Mouse (Mus musculus) forebrain, embryonic 10.5 days (tissue): ENCODE measurements around the gene Snapc4. TPM values are rescaled to one million over a fixed set of nuclear protein-coding genes. Genes with fewer than 3 reads are reported as not detected.
A peak's percentile ranks its signal among the peaks of the same experiment; 100 is the strongest.

Experiments
- DNase-seq: peaks from one replicate; pipeline ENCODE4 v3.0.0-alpha.2; 2017; ENCODE audit warnings: low spot score; ENCODE audit errors: extremely low spot score
- H3K27ac ChIP-seq: fragments of 300-500 bp; sonication (generic); 2 replicates; pipeline ENCODE4 v1.5.1; 2016; ENCODE audit warnings: mild to moderate bottlenecking
- H3K27me3 ChIP-seq: fragments of 300-500 bp; sonication (generic); 2 replicates; pipeline ENCODE4 v1.6.1; 2016; ENCODE audit warnings: mild to moderate bottlenecking; ENCODE audit not compliant: poor library complexity, severe bottlenecking
- H3K36me3 ChIP-seq: fragments of 300-500 bp; sonication (generic); replicated peaks from 2 replicates; pipeline ENCODE4 v1.6.1; 2016; ENCODE audit warnings: mild to moderate bottlenecking, moderate library complexity
- H3K4me1 ChIP-seq: fragments of 300-500 bp; sonication (generic); 2 replicates; pipeline ENCODE4 v1.6.1; 2016
- H3K4me3 ChIP-seq: fragments of 300-500 bp; sonication (generic); 2 replicates; pipeline ENCODE4 v1.5.1; 2016; ENCODE audit warnings: mild to moderate bottlenecking, moderate library complexity
- H3K9me3 ChIP-seq: fragments of 300-500 bp; sonication (generic); 2 replicates; pipeline ENCODE4 v1.6.1; 2016; ENCODE audit warnings: mild to moderate bottlenecking, moderate library complexity
- WGBS: fragments of 180-500 bp; shearing (Covaris S2); methylation state at CpG from one replicate; pipeline ENCODE4 v1.1.7; 2016; 5-methylcytosine and 5-hydroxymethylcytosine counted together
- polyA plus RNA-seq: library from polyadenylated mRNA; unstranded; fragments of >200 nt; fragmentation: Nextera tagmentation; extraction: Ambion mirVana; gene quantifications from 2 replicates; pipeline ENCODE4 v1.2.1, GENCODE M21; 2016

The Snapc4 gene
- polyA plus RNA-seq, 1 experiment from 2014 or later = 37.8 TPM

GRCm38 (mm10) chr2:26351358-26352290 is 28.8 kb downstream of the Snapc4 start, which contains the start of gene Dnlz:
Gene Dnlz (minus strand): TSS chr2:26352110.
- WGBS = 3% methylated on average over 62 of the region's 62 CpGs
- H3K9me3 ChIP-seq = no peaks in the 10 kb centered on the region
- H3K4me1 ChIP-seq = peaks cover 35% of the 10 kb centered on the region
- peak within 1 kb of the TSS; percentile 86 for H3K4me3 ChIP-seq
- no peaks in the 10 kb centered on the region for H3K27me3 ChIP-seq
- peak; percentile 91 for DNase-seq
- H3K27ac ChIP-seq = peak within 1 kb of the TSS; percentile 97
- peaks cover 38% of the 10 kb centered on the region for H3K36me3 ChIP-seq

- DNase-seq = no peak
- WGBS = 78% methylated on average over 6 of the region's 6 CpGs
- Histone ChIP-seq H3K36me3 (peaks cover 72% of the 10 kb centered on the region), H3K27me3 (no peaks in the 10 kb centered on the region), H3K9me3 (no peaks in the 10 kb centered on the region), H3K27ac (no peak overlapping the region), H3K4me3 (no peak overlapping the region), H3K4me1 (peaks cover 33% of the 10 kb centered on the region)
Observed at GRCm38 (mm10) chr2:26348241-26348640, 32.2 kb downstream of the Snapc4 start.

GRCm38 (mm10) chr2:26342609-26343490 is 37.6 kb downstream of the Snapc4 start:
- Histone ChIP-seq H3K4me1 (no peaks in the 10 kb centered on the region), H3K36me3 (peaks cover 96% of the 10 kb centered on the region), H3K27ac (no peak overlapping the region), H3K27me3 (no peaks in the 10 kb centered on the region), H3K9me3 (no peaks in the 10 kb centered on the region), H3K4me3 (no peak overlapping the region)
- 79% methylated on average over 11 of the region's 11 CpGs for WGBS
- no peak for DNase-seq

GRCm38 (mm10) chr2:26342044-26342443 is 38.4 kb downstream of the Snapc4 start:
- WGBS = 92% methylated on average over 10 of the region's 10 CpGs
- no peak overlapping the region for H3K4me3 ChIP-seq
- no peaks in the 10 kb centered on the region for H3K9me3 ChIP-seq
- DNase-seq = no peak
- H3K27me3 ChIP-seq = no peaks in the 10 kb centered on the region
- 0 out of 2 replicates have a peak overlapping the region, but pooled peaks have one; percentile 35 for H3K27ac ChIP-seq
- no peaks in the 10 kb centered on the region for H3K4me1 ChIP-seq
- peaks cover 88% of the 10 kb centered on the region for H3K36me3 ChIP-seq

- no peaks in the 10 kb centered on the region for H3K27me3 ChIP-seq
- H3K9me3 ChIP-seq = no peaks in the 10 kb centered on the region
- H3K4me1 ChIP-seq = no peaks in the 10 kb centered on the region
- WGBS = 94% methylated on average over 2 of the region's 2 CpGs
- H3K4me3 ChIP-seq = no peak overlapping the region
- peaks cover 83% of the 10 kb centered on the region for H3K36me3 ChIP-seq
- 0 out of 2 replicates have a peak overlapping the region, but pooled peaks have one; percentile 35 for H3K27ac ChIP-seq
- DNase-seq = no peak
Observed at GRCm38 (mm10) chr2:26341510-26341981, 38.9 kb downstream of the Snapc4 start.

GRCm38 (mm10) chr2:26339204-26339551 is 41.3 kb downstream of the Snapc4 start:
- Histone ChIP-seq H3K27me3 (no peaks in the 10 kb centered on the region), H3K36me3 (peaks cover 59% of the 10 kb centered on the region), H3K9me3 (no peaks in the 10 kb centered on the region), H3K4me1 (no peaks in the 10 kb centered on the region), H3K4me3 (no peak overlapping the region), H3K27ac (no peak overlapping the region)
- 92% methylated on average over 5 of the region's 5 CpGs for WGBS
- DNase-seq = no peak

- no peak overlapping the region for H3K27ac ChIP-seq
- no peaks in the 10 kb centered on the region for H3K9me3 ChIP-seq
- H3K27me3 ChIP-seq = no peaks in the 10 kb centered on the region
- no peak overlapping the region for H3K4me3 ChIP-seq
- WGBS = 92% methylated on average over 9 of the region's 13 CpGs
- H3K4me1 ChIP-seq = no peaks in the 10 kb centered on the region
- DNase-seq = no peak
- peaks cover 53% of the 10 kb centered on the region for H3K36me3 ChIP-seq
Observed at GRCm38 (mm10) chr2:26338302-26339203, 41.9 kb downstream of the Snapc4 start.

- Histone ChIP-seq H3K4me1 (0 out of 2 replicates have a peak, but pooled peaks cover 2% of the 10 kb centered on the region), H3K27me3 (no peaks in the 10 kb centered on the region), H3K4me3 (no peak overlapping the region), H3K36me3 (peaks cover 70% of the 10 kb centered on the region), H3K27ac (no peak overlapping the region), H3K9me3 (no peaks in the 10 kb centered on the region)
- DNase-seq = no peak
- 62% methylated on average over 6 of the region's 6 CpGs for WGBS
Observed at GRCm38 (mm10) chr2:26330702-26331101, 49.8 kb downstream of the Snapc4 start.

GRCm38 (mm10) chr2:26330056-26330468 is 50.4 kb downstream of the Snapc4 start:
- Histone ChIP-seq H3K27me3 (no peaks in the 10 kb centered on the region), H3K27ac (0 out of 2 replicates have a peak overlapping the region, but pooled peaks have one; percentile 22), H3K4me3 (no peak overlapping the region), H3K9me3 (no peaks in the 10 kb centered on the region), H3K36me3 (peaks cover 77% of the 10 kb centered on the region), H3K4me1 (0 out of 2 replicates have a peak, but pooled peaks cover 2% of the 10 kb centered on the region)
- DNase-seq = no peak
- 80% methylated on average over 4 of the region's 4 CpGs for WGBS

- DNase-seq = no peak
Observed at GRCm38 (mm10) chr2:26329402-26329801, 51.1 kb downstream of the Snapc4 start.

GRCm38 (mm10) chr2:26327852-26328251 is 52.6 kb downstream of the Snapc4 start:
- no peaks in the 10 kb centered on the region for H3K9me3 ChIP-seq
- H3K4me1 ChIP-seq = 0 out of 2 replicates have a peak, but pooled peaks cover 2% of the 10 kb centered on the region
- H3K36me3 ChIP-seq = peaks cover 96% of the 10 kb centered on the region
- H3K27ac ChIP-seq = no peak overlapping the region
- no peak overlapping the region for H3K4me3 ChIP-seq
- H3K27me3 ChIP-seq = no peaks in the 10 kb centered on the region
- DNase-seq = no peak
- WGBS = 94% methylated on average over 4 of the region's 4 CpGs

More at GRCm38 (mm10) chr2:26329402-26329801, 51.1 kb downstream of the Snapc4 start:
- Histone ChIP-seq H3K4me3 (no peak overlapping the region), H3K27me3 (no peaks in the 10 kb centered on the region), H3K9me3 (no peaks in the 10 kb centered on the region), H3K27ac (no peak overlapping the region), H3K36me3 (peaks cover 83% of the 10 kb centered on the region), H3K4me1 (0 out of 2 replicates have a peak, but pooled peaks cover 2% of the 10 kb centered on the region)
- WGBS = 62% methylated on average over 8 of the region's 8 CpGs
